Mouse (Mus musculus) heart, adult 9 months (tissue): Measurements from ENCODE around the gene Wdr78.

ENCODE experiments used
- DNase-seq, 2 experiments: peaks; one replicate each; pipeline ENCODE4 v3.0.0; 2022; ENCODE audit warnings: low spot score in 2 of 2

Wdr78 gene

GRCm38 (mm10) chr4:103056909-103057308 lies 57.4 kb downstream of the Wdr78 start:
- DNase-seq, result no peak

DNA sequence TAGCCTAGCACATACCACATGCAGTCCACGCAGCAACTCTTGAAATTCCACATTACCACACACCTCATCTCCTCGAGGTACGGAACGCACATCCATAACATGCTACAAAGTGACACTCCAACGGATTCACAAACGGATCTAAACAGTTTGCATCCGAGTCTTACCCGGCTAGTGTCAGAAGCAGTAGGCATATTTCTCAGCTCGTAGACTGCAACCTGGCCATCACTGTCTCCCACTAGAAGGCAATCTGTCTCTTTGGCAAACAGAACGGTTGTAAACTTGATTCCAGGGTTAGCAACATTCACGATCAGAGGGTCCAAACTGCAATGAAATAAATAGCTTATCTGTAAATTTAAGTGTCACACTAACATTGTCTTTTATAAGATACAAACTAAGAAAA lies 66.3 kb downstream of the Wdr78 start:
- no peak for DNase-seq

DNA sequence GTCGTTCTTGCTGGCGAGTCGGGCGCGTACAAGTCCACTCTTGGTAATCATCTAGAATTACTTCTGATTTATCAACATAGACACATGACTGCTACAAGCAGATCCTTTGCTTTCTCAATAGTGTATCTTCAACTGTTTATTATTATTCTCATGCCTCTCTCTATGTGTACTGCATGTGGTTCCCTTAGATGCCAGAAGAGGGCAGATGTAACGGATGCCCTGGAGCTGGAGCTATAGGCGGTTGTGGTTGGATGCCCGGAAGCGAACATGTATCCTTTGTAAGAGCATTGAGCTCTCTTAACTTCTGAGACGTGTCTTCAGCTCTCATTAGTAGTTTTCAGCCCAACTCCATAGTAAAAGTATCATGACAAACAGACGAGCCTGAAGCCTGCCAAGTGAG lies 71.4 kb downstream of the Wdr78 start:
- DNase-seq, result no peak

GRCm38 (mm10) chr4:103039838-103040191 lies 74.5 kb downstream of the Wdr78 start:
- DNase-seq, result no peak

DNA sequence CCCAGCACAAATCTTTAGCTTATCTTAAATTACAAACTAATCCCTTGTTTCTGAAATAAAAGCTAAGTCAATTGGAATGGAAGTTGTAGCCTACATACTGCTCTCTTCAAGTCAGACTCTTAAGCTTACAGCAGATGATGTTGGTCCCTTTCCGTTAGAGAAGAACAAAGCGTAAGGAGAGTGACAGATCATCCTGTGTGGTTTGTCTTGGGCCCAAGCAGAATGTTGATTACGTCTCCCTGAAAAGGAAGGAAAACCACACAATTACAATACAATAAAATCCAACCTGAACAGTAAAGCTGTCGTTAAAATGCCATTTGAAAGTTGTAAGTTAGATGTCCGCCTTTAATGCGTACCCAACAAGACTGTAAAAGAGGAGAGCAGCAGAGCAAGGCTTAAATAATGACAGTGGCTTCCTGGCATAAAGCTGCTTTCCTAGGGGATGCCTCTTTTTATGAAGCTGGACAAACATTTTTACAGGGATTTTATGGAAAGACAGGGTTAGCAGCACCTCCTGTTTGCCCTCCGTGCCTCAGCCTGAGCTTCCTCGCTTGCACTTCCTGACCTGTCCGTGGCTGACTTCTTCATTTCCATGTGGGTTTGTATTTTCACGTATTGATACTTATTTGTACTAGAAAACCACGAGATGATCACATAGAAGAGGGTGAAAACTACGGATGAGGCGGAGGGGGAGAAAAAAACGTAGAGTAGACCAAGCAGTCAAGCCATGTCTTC lies 75.1 kb downstream of the Wdr78 start:
- DNase-seq, result no peak

DNA sequence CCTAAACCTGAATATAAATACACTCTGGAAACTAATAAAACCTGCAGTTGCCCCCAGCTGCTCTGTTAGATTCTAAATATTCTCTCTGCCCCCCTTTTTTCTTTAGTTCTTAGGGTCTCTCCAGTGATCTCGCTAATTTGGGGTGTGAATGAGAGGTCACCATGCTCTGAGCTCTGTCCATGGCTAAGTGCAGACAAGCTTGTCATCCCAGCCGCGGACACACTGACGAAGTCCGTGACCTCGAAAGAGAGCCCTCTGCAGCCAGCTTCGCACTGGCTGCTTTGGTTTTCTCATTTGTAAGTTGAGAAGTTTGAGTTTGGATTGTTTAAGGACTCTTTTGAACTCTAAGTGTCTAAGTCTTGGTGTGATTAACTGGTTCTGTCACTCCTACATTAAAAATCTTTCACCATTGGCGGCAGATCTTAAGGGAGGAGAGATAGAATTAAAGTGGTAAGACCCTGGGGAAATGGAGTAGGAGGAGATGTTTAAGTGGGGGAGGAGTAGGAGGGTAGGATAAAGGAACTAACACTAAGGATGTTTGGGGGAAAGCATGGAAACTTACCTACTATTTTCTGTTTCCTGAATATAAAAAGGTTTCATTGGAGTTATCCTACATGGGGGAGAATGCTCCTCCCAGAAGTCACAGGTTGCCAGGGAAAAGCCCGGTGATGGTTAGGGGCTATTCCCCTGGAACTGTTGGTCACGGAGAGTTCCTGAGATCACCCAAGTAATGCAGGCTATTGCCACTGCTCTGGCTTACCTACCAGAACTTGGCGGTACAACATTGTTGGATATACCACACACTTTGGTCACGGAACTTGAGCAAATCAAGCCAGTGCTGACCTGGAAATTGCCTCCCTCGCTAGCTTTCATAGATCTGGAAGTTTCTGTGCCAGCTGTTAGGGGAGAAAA lies 85.9 kb downstream of the Wdr78 start:
- no peak for DNase-seq

GRCm38 (mm10) chr4:103027745-103028144 lies 86.6 kb downstream of the Wdr78 start:
- DNase-seq, result no peak

- no peak for DNase-seq
These were observed 87.7 kb downstream of the Wdr78 start, which contains the start of gene Insl5 for GRCm38 (mm10) chr4:103026621-103027020. Gene Insl5 (minus strand): TSS chr4:103026842.

GRCm38 (mm10) chr4:103013490-103013889 lies 100.9 kb downstream of the Wdr78 start:
- no peak for DNase-seq

DNA sequence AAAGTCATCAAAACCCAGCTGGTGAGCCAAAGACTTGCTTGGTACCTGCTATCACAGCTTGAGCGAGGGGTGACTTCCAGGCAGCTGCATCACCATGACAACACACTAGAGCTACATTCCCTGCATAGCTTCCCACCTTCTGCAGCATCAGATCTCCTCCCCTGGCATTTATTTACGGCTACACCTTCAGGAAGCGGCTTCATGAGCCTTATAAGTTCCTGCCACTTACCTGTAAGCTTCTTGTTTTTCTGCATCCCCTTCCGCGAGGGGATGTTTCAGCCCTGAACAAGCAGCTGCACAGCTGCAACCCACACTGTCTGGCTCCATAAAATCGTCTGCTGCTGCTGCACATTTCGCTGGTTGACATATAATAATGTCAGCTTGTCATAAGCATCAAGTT lies 102.5 kb downstream of the Wdr78 start:
- no peak for DNase-seq

GRCm38 (mm10) chr4:103010734-103011133 lies 103.6 kb downstream of the Wdr78 start:
- DNase-seq, result no peak

DNA sequence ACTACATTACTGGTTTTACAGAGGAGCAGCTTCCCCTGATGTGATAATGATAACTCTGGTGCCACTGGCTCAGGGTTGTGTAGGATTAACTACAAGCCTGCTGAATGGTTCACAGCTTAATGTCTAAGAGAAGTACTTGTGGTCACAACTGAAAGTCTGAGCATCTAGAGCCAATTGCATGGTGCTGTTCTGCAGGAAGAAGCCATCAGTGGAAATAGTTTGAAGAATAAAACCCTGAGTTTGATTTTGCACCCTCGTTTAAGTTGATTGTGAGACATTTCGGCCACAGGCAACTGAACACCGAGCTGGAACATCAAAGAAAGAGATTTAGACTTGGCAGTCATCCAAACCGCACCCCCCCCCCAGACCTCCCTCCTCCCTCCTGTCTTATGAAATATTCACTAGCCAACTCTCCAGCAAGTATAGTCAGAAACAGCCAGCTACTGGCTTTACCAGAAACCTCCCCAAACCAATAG lies 107.4 kb downstream of the Wdr78 start:
- no peak for DNase-seq

DNA sequence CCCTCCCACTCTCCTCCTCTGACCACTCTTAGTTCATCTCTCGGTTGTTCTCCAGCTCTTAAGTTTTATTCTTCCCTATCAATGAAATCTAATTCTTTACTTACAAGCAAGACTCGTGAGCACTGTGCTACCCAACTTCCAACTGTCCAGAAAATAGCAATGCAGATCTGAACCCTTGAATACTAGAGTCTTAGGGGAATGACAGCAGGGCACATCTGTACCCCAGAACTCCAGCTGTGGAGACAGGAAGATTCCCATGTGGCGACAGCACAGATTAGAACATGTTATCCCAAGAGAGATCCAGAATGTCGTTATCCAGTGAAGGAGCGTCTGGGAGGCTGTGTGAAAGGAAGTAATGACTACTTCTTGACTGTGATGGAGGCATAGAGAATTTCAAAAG lies 108.1 kb downstream of the Wdr78 start:
- peak in 1 of 2 experiments; percentile 3 for DNase-seq

DNA sequence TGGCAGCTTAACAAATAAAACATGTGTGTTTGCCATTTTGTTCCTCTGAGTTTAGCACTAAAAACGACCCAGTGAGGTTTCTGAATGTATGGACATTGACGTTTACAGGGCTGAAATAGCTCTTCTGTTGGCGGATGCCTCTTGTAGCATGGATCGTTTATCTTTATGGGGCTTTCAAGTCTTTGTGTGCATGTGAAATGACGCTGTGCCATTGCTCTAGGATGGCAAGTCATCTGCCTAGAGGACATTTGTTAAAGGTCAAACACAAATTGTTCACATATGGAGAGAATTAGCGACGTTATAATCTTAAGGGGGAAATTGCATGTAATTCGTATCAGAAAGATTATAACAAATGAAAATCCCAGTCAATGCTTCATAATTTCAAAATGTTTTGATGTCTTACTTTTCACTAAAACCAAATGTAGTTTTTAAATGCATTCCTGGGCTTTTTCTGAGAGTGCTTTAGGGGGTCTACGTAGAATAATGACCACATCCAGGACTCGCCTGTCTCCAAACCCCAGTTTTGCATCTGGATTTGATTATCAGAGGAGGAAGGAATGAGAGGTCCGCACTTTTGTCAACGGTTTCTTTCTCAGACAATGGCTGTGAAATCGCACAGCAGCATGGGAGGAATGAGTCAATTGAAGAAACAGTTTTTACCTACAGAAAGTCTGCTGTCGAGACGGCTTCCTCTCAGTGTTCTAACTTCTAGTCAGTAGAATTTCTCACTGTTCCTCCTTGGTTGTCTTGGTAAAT lies 109.0 kb downstream of the Wdr78 start:
- DNase-seq, result no peak

DNA sequence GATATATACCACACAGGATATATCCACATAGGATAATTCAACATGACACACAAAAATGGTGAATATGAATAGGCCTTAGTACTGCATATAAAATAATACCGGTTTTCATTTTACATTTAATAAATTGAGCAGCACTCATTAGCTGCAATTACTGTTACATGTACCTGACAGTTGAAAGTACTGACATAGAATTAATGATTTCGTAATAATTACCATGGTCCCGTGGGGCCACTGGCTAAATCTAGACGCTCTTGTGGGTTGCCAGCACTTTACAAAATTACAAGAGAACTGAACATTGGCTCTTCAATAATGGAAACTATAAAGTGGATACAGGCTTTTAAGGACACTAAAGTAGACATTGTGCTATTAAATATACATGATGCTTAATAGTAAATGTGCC lies 109.7 kb downstream of the Wdr78 start:
- no peak for DNase-seq

DNA sequence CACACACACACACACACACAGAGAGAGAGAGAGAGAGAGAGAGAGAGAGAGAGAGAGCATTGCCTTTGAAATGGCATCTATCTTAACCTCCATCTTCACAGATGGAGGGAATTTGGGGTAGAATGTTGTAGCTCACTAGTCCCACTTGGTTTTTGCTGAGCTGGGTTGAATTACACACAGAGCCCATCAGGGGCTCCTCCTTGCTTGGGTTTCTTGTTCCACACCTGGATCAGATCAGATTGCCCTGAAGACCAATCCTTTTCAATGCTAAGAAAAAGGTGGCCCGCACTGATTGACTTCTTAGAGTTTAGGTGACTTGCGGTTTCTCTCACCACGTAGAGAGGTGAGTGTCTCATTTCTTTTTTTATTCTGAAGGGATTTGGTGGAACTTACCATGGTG lies 122.7 kb downstream of the Wdr78 start:
- no peak for DNase-seq

GRCm38 (mm10) chr4:102990595-102991340 lies 123.6 kb downstream of the Wdr78 start:
- no peak for DNase-seq

GRCm38 (mm10) chr4:102990016-102990415 lies 124.3 kb downstream of the Wdr78 start:
- DNase-seq, result no peak

DNA sequence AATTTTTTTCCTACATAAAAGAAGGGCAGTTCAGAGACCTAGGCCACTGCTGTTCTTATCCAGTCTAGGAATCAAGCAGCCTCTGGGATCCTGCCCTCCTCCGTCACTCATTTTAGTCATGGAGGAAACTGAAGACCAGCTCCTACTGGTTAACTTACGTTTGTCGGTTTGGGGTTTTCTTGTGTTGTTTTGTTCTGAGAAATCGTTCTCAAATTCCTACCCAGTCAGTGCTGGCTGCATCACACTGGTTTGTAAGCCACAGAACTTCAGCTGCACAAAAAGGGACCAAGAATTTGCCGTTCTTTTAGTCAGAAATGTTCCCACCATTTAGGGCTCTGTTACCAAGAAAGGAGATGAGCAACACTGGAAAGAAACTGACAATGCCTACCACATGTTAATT lies 125.0 kb downstream of the Wdr78 start:
- DNase-seq, result no peak

- no peak for DNase-seq
These were observed 125.8 kb downstream of the Wdr78 start for GRCm38 (mm10) chr4:102988526-102988925.
